Mouse (Mus musculus): Measurements from ENCODE around the gene Selenoh.

DNA sequence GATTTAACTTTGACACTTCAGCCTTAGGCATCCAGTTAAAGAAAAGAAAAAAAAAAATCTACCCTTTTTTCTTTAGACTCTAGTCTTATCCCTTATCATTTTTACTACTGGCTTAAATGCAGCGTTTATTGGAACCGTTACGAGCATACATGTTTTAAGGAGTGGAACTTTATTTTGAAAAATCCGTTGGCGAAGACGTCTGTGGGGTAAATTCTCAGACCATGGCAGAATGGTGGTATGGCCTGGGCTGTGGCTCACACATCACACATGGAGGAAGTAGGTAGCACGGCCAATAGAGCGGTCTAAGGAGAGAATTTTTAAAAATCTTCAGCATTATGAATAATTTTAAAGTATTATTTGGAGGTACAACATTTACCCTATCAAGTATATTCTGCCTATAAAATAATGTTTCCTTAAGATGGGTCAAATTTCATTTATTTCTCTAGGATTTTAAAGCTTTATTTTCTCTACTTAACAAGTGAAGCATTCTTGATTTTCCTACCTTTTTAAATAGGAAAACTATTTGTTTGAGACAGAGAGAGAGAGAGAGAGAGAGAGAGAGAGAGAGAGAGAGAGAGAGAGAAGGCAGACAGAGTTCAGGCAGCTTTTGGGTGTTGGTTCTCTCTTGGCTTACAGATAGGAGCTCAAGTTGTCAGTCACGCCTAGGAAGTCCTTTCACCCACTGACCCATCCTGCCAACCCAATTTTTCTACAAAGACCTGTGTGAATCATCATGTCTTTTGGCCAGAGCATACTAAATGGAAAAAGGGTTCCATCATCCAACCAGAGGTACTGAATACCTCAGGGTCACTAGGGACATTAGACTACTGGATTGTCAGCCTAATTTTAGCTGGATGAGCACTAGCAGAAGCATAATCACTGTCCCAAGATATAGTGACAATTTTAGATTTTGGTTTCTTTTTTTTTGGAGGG lies 46.1 kb upstream of the Selenoh start:
- TF ChIP-seq CTCF (IDR thresholded peaks at IDR 0.05; ENCODE audit: low read depth, low read length) (no peak), GATA1 (IDR thresholded peaks at IDR 0.05; ENCODE audit: borderline replicate concordance, low read length) (no peak)

Measured in G1E (cell line).